Mouse (Mus musculus) v-Abl transformed pro-B cells (cell line): ENCODE data around the gene Pla2g2f.

ENCODE experiments used
- in situ Hi-C, 2 experiments: fragments of 400-800 bp; cut with MboI; formaldehyde crosslinking; loops; one replicate each; pipeline ENCODE4 v1.15.1; 2025; ENCODE audit not compliant: unreplicated experiment in 2 of 2

The Pla2g2f gene

DNA sequence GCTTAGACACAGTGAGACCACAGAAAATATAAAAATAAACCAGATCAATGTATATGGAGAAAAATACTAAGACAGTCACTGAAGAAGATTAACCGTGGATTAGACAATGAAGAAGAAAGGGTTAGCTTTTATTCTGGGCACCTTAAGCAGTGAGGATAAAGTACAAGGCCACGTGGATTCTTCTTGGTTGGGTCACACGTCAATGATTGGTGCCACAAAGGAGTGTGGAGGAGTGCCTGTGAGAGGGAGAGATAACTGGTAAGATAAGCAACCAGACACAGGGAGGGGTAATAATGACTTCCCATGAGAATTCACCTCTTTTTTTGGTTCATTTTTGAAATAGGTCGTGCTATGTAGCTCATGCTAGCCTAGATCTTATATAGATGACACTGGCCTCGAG, 15.0 kb upstream of the Pla2g2f start:
- in situ Hi-C loops: no loop called here

DNA sequence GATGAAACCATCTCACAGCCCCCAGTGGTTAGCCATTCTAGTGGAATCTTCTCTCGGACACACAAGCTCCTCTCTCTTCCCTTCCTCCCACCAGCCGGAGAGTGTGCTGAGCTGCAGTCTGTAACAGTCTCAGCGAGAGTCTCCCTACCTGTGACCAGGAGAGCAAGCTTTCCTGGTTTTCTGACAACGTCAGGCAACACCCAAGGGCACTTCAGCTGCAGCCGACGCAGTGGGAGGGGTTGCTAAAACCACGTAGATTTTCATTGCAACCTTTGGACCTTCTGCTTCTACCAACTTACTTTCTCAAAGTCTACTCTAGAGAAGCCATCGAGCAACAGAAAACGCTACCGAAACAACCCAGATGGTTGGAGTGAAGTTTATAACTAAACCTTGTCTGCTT, 14.5 kb upstream of the Pla2g2f start:
- in situ Hi-C loops: no loop called here

DNA sequence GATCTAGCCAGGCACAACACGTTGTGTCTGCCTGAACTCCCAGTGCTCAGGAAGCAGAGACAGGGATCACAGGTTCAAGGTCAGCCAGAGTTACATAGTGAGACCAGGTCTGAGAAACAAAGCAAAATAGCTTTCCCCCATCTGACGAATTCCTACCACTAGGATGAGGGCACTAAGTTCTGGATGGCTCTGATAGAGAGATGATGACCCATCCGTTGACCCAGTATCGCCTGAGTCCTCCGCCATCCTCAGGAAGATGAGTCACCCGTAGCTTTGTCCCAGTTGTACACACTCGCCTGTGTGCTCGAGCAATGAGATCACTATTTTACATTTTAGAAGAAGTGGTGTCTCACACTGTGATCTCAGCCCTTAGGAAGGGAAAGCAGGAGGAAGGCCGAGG, 4.8 kb upstream of the Pla2g2f start:
- in situ Hi-C loops: no loop called here

DNA sequence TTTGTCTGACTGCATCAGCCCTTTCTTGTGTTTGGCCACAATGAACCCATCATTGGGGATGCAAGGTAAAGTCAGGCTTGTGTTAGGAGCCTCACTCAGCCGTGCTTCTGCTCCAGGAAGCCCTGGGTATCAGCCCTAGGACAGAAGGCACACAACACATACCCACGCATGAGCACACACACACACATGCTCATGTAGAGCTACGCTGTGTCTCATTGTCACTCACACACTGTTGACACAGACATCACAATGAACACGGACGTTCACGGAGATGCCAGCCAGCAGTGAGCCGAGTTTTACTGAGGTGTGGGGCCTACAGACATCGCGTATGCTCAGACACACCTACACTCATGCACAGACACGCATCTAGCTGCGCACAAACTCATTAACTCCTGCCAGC, 1.4 kb downstream of the Pla2g2f start:
- in situ Hi-C loops: no loop called here

DNA sequence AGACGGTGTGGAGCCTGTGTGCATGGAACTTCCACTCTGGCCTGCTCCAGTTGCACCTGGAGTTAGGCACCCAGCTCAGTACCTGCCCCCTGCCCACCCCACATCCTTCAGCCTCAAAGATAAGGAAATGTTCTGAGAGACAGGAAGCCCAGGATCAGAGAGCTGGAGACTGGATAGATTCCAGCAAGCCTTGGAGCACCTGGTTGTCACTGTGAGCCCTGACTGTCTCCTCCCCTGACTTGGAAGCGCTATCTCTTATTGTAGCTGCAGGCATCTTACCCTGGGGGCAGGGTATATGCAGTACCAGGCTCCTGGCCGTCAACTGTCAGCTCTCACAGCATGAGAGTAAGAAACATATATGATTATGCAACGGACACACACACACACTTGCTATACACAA, 2.0 kb downstream of the Pla2g2f start:
- in situ Hi-C loops: no loop called here

DNA sequence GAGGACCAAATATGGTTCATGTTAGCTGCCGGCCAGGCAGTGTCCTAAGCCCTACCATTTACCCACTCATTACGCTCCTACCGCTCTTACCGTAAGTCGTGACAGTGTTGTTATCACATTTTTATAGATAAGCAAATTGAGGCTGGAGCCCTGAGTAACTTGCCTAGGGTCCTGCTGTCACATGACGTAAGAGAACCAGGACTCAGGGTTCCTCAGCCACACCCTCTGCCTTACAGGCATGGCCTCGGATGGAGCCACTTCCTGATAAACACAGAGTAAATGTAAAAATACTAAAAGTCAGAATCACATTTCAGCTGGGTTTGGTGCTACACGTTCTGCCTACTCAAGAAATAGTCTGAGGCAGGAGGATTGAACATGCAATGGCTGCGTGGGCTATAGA, 3.0 kb downstream of the Pla2g2f start:
- in situ Hi-C loops: no loop called here

DNA sequence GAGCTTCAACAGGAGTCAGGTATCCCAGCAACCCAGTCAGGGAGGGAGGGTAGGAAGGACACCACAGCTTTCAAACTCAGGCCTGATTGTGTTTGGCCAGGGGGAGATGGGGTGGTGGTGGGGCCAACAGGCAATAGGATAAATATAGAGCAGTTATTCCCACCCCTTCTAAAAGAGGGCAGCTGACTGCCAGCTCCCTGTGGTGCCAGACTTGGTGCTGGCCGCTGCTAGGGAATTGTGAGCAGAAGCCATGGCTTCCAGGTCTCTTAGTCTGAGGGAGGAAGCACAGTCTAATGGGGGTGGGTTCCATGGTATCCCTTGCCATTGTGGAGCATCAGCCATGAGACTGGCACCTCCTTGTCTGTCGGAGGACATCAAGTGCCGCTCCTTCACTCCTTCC, 3.8 kb downstream of the Pla2g2f start:
- in situ Hi-C loops: no loop called here

DNA sequence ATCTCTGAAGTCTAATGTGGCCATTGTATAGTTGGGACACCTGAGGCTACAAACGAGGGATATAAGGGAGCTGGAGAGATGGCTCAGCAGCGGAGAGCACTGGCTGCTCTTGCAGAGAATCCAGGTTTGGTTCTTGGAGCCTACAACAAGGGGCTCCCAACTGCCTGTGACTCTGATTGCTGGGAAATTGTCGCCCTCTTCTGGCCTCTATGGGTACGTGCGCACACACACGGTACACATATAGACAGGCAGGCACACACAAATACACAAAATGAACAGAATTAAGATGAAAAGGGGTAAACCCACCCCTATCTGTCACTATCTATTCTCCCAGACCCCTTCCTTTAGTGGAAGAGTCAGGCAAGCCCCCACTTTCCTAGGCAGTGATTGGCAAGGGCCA, 4.8 kb downstream of the Pla2g2f start:
- in situ Hi-C loops: no loop called here

DNA sequence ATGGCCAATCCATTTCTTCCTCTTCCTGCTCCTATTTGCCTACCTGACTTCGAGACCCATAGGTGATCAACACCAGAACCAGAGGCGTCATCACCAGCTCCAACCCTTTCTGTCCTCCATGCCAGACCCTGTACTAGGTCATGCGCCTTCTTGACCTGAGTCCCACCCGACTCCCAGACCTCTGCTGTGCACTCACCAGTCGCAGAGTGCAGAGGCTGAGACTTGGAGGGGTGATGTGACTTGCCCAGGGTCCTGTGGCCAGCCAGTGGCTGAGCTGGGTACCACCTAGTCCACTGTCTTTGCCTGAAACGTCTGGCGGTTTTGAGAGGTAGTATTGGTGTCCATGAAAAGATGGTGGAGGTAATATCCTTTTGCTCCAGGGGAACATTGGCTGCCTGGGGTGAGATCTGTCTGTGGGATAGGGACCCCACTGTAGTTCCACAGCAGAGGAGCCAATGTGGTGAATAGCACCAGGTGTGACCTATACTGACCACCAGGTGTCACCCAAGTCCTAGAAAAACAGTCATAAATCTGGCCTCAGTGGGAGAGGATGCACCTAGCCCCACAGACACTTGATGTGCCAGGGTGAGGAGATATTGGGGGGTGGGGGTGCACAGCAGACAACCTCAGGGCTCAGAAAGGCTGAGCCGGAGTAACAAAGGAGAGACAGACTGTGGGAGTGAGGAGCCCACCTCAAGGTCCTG, 8.9 kb downstream of the Pla2g2f start:
- in situ Hi-C loops: loop anchor here (5.0 kb wide), 1 partner anchor 104 kb away; no protein-coding TSS in a partner anchor

DNA sequence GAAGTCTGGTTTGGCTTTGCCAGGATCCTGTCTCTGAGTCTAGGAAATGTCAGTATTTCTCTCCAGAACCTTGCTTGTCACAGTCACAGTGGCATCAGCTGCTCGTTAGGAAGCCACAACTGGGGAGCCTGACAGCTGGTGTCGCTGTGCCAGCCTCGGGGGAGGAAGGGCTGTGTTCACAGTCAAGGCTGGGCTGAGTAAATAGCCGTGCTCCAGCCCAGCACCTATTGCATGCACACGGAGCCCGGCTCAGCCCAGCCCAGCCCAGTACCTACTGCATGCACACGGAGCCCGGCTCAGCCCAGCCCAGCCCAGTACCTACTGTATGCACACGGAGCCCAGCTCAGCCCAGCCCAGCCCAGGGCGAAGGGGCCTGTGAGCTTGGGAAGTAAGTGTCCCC, 9.6 kb downstream of the Pla2g2f start:
- in situ Hi-C loops: loop anchor here (5.0 kb wide), 1 partner anchor 104 kb away; no protein-coding TSS in a partner anchor

DNA sequence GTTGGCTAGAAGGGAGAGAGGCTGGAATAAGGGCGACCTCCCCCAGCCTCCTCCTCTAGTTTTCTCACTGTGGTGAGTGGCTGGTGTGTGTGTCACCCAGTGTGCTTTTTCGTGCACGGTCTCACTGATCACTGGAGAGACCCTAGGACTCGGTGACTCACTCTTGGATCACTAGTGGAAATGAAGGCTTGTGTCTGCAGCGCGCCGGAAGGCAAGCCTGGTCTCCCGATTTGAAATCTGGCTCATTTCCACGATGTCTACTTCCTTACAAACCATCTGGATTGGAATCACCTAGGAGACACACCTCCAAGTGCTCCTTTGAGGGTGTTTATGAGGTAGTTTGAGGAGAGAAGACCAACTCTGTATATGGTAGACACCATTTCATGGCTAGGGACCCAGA, 10.6 kb downstream of the Pla2g2f start:
- in situ Hi-C loops: loop anchor here (5.0 kb wide), 1 partner anchor 105 kb away; no protein-coding TSS in a partner anchor

DNA sequence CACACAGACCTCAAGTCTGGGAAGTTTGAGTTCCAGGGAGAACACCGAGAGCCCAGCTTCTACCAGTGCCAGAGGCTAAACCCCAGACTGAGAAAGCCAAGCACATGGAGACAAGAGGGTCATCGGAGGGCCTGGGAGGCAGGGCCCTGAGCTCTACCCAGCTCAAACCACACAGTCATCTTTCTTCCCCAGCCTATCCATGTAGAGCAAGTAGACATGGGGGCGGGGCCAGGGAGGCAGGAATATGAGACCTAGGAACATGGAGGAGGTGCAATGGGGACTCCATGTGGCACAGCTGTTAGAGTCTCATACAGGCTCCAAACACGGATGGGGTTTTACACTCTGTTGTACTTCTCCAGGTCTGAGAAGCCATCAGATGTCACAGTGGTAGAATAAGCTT, 11.5 kb downstream of the Pla2g2f start:
- in situ Hi-C loops: loop anchor here (5.0 kb wide), 1 partner anchor 106 kb away; no protein-coding TSS in a partner anchor

DNA sequence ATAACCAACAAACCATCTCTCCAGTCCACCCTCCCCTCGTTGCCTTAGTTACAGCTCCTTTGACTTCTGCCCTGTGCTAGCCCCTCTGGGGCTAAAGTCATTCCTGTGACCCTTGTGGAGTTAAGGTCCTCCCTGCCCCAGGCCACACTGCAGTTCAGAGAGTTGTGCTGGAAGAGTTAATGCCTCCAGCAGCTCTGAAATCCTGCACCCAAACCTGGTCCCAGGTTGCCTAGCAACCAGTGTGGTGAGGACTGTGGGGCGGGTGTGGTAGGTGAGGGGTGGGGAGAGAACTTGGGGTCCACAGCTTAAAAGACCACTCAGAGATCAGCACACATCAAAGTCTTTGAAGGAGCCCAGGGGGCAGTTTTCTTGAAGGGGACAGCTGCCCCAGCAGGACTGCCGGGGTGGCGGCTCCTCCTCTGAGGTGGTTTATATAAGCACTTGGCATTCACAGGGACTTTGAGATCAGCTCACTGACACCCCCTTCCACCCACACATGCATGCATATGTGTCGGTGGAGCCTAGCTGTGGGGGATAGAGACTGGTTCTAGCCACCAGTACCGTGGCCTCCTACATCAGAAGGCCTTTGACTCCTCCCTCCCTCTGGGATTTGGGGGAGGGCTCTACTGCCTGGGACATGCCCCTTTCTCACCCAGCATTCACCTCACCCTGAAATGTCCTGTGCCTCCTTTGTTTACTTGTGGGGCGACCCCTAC, 18.1 kb downstream of the Pla2g2f start:
- in situ Hi-C loops: no loop called here

DNA sequence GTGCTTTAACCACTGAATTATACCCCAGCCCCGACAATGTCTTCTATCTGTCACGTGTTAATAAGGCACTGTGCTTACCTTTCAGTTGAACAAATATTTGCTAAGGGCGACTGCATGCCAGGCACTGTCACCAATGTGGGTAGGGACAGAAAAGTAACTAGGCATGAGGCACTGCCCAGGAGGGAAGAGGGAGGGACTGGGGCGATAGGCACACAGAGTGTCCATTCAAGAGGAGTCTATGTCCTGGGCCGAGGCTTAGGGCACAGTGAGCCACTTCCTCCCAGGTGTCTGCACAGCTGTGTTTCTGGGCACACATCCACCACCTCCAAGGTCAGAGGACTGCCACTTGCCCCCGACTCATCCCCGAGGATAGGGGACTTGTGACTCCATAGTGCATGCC, 20.4 kb downstream of the Pla2g2f start, which contains the start of gene Ubxn10:
TSS of gene Ubxn10 (minus strand) at position 137 of the 400 bp plus-strand sequence.
- in situ Hi-C loops: no loop called here

DNA sequence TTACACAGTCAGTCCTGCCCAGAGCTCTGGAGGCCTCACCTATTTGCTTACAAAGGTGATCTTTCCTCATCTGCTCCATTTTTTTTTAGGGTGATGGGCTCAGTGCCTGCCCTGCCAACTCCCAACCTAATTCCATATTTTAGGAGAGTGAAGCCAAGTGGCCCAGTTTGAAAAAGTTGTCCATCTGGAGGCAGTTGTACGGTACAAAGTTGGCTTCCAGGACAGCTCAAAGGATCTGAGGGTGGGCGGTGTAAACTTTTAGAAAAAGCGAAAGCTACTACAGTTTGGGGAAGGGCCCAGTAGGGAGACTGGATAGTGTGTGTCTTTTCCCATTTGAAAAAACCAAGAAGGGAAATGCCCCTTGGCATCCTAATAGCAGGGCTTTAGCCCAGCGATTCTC, 22.6 kb downstream of the Pla2g2f start:
- in situ Hi-C loops: no loop called here

DNA sequence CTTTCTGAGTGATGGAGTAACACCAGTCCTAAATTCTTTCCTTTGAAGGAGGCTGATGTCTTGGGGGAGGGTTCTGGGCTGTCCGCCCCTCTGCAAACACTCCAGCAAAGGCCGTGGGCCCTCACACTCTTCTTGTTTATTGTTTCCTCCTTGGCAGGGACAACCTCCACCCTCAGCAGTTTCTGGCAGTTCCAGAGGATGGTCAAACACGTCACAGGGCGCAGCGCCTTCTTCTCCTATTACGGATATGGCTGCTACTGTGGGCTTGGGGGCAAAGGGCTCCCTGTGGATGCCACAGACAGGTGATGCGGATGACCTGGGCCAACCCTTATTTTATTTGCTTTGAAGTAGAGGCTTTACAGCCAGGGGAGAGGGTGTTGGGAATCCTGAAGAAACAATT, 23.3 kb downstream of the Pla2g2f start:
- in situ Hi-C loops: no loop called here

DNA sequence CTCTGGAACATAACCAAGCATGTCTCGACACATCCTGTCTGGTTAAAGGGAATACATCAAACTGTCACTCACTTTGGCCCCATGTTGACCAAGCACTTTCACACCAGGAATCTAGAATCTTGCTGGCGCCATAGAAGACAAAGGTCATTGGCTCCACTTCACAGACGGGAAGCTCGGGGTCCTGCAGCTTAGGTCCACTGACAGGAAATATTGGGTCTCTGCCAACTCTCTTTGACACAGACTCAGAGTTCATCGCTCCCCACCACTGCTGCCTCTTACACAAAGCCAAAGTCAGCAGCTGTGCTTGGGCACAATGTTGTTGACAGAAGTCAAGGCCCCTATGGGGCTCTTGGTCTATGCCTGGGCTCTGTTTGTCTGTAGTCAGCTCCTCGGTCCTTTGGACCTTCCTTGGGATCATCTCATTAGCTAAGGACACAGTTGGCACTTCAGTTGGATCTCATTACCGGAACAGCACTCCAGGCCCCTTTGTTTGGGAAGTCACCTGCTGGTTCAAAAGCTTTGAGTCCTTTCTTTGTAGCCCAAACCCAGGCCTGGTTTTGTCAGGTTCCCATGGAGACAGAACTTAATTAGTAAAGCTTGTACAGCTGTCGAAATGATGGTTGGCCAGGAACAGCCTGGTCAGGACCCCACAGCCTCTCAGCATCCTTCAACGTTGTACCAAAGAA, 28.3 kb downstream of the Pla2g2f start:
- in situ Hi-C loops: no loop called here

DNA sequence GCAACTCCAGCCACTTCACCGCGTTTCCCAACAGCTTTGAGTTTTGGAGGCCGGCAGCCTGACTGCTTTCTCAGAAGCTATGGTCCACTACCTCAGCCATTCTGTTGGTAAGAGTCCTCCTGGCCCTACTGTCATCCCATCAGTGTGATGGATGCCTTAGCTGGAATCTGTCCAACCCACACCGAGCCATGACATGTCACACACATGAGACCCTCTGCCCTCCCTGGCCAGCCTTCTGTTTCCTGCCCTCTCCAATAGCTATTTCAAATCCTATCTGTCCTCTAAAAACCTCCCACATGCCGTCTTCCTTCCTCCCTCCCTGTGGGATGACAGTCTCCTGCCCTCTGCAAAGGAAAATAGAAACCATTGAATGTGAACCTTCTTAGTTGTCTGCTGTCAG, 31.7 kb downstream of the Pla2g2f start:
- in situ Hi-C loops: no loop called here

DNA sequence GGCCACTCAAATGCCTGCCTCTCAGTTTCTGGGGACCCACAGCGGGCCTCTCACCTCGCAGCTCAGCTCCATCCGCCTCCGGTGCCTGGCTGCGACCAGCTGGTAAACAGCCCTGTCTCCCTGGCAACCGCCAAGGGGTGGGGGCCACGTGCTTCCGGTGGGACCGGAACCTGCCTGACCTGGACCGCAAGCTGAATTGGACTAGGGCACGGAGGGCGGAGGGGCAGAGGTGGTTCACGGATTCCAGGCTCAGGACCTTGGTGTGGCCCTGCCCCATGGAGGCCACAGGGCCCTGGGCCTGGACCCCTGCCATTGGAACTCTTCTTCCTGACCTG, 32.3 kb downstream of the Pla2g2f start:
- in situ Hi-C loops: no loop called here

DNA sequence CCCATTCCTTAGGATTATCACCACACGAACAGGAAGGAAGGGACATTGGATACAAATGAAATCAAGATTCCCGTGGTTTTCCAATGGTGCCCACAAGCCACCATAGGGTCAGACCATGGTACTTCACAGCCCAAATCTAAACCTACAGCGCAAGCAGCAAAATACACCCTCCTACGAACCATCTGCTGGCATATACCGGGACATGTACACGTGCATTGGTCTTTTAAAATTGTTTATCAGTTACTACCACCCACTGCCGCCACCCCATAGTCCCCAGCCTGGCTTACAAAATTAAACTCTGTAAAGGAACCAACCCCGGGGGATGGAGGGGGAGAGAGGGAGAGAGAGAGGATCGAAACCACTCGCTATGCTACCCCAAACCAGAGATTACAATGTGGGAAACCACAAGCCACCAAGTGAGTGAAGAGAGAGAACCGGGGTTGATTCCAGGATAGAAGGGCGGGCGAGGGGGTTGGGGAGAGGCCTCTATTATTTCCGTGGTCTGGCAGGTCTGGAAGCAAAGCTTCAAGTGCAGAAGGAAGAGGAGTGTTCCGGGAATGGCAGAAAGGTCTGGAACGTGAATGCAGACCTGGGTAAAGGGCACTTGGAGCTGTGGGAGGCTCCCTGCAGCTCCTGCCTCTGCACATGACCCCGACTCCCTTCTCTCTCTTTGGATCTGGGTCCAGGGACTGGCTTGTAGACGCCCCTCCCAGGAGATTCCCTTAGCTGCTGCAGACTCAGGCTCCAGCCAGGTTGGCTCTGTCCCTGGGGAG, 32.9 kb downstream of the Pla2g2f start, which contains the start of gene Pla2g2c:
TSS of gene Pla2g2c (plus strand) at position 439 of the 773 bp plus-strand sequence.
- in situ Hi-C loops: no loop called here
